Mouse (Mus musculus): ENCODE results near the gene Zfp423. TPM values are rescaled to one million over a fixed set of nuclear protein-coding genes. Genes with fewer than 3 reads are reported as not detected.
A peak's percentile ranks its signal among the peaks of the same experiment; 100 is the strongest.

The Zfp423 gene
- polyA plus RNA-seq, 1 experiment: 2.7 TPM

DNA sequence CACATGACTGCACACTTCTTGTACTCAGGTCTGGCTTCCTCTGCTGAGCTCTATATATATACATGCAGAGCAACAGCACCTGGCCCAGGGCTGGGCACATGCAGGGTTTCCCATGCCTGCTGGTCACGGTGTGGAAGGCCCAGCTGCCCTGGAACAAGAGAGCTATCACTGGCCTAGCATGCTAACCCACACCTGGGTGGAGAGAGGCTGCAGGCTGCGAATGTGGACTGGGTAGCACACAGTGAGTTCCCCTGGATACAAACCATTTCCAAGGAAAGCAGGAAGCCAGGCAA lies 295.2 kb downstream of the Zfp423 start:
- Histone ChIP-seq H3K27me3 (ENCODE audit: control insufficient read depth, insufficient read depth, low read length) (no peaks in the 10 kb centered on the region; the same call in 1 of the 2 replicates), H3K4me1 (replicated peaks; ENCODE audit: control insufficient read depth, insufficient read depth, low read length) (no peaks in the 10 kb centered on the region), H3K36me3 (ENCODE audit: control insufficient read depth, insufficient read depth, low read length) (no peaks in the 10 kb centered on the region), H3K27ac (ENCODE audit: control insufficient read depth, insufficient read depth, low read length) (no peak overlapping the region), H3K4me3 (ENCODE audit: control insufficient read depth, insufficient read depth, low read length) (no peak overlapping the region)
- TF ChIP-seq CTCF (IDR thresholded peaks at IDR 0.05; ENCODE audit: borderline replicate concordance, control insufficient read depth, extremely low read depth, insufficient read depth, low read length, poor library complexity): no peak
- no peak for TF ChIP-seq POLR2A (IDR thresholded peaks at IDR 0.05; ENCODE audit: control insufficient read depth, extremely low read depth, insufficient read depth, low read length, poor library complexity)
- 79% methylated on average over 2 of the region's 2 CpGs for WGBS
- no peak for DNase-seq

- WGBS: 7% methylated on average over 18 of the region's 18 CpGs
- Histone ChIP-seq H3K27ac (ENCODE audit: control insufficient read depth, insufficient read depth, low read length) (no peak overlapping the region), H3K4me3 (ENCODE audit: control insufficient read depth, insufficient read depth, low read length) (no peak overlapping the region), H3K36me3 (ENCODE audit: control insufficient read depth, insufficient read depth, low read length) (no peaks in the 10 kb centered on the region), H3K27me3 (ENCODE audit: control insufficient read depth, insufficient read depth, low read length) (no peaks in the 10 kb centered on the region; the same call in 1 of the 2 replicates), H3K4me1 (replicated peaks; ENCODE audit: control insufficient read depth, insufficient read depth, low read length) (no peaks in the 10 kb centered on the region)
- DNase-seq: peak; percentile 55
- no peak for TF ChIP-seq POLR2A (IDR thresholded peaks at IDR 0.05; ENCODE audit: control insufficient read depth, extremely low read depth, insufficient read depth, low read length, poor library complexity)
- TF ChIP-seq CTCF (IDR thresholded peaks at IDR 0.05; ENCODE audit: borderline replicate concordance, control insufficient read depth, extremely low read depth, insufficient read depth, low read length, poor library complexity): no peak
Measured at GRCm38 (mm10) chr8:87663349-87664216, 295.8 kb downstream of the Zfp423 start.

- Histone ChIP-seq H3K36me3 (ENCODE audit: control insufficient read depth, insufficient read depth, low read length) (no peaks in the 10 kb centered on the region), H3K27me3 (ENCODE audit: control insufficient read depth, insufficient read depth, low read length) (no peaks in the 10 kb centered on the region; the same call in 1 of the 2 replicates), H3K4me1 (replicated peaks; ENCODE audit: control insufficient read depth, insufficient read depth, low read length) (no peaks in the 10 kb centered on the region), H3K4me3 (ENCODE audit: control insufficient read depth, insufficient read depth, low read length) (no peak overlapping the region), H3K27ac (ENCODE audit: control insufficient read depth, insufficient read depth, low read length) (no peak overlapping the region)
- TF ChIP-seq CTCF (IDR thresholded peaks at IDR 0.05; ENCODE audit: borderline replicate concordance, control insufficient read depth, extremely low read depth, insufficient read depth, low read length, poor library complexity): no peak
- DNase-seq: no peak
- 2% methylated on average over 25 of the region's 25 CpGs for WGBS
Measured at GRCm38 (mm10) chr8:87662811-87663341, 296.5 kb downstream of the Zfp423 start.

DNA sequence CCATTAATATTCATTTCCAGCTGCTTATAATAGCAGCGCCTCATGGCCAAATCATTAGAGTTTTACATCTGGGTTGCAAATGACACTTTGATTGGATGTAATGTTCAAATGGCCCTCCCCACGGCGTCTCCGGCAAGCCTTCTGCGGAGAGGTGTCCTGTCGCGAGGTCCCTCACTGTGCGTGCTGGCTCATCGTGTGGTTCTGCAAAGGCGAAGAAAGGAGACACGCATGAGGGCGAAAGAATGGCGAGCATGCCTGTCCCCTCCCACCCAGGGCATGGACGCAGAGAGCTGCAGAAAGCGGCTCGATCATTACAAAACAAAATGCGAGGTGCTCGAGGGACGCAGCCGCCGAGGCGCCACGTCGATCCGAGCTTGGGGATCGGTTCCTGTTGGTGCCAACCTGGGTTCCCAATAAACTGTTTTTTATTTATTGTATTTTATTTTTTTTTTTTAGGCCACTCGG lies 297.1 kb downstream of the Zfp423 start:
- WGBS: 7% methylated on average over 27 of the region's 27 CpGs
- Histone ChIP-seq H3K4me3 (ENCODE audit: control insufficient read depth, insufficient read depth, low read length) (no peak overlapping the region), H3K4me1 (replicated peaks; ENCODE audit: control insufficient read depth, insufficient read depth, low read length) (no peaks in the 10 kb centered on the region), H3K27ac (ENCODE audit: control insufficient read depth, insufficient read depth, low read length) (no peak overlapping the region), H3K27me3 (ENCODE audit: control insufficient read depth, insufficient read depth, low read length) (no peaks in the 10 kb centered on the region; the same call in 1 of the 2 replicates), H3K36me3 (ENCODE audit: control insufficient read depth, insufficient read depth, low read length) (no peaks in the 10 kb centered on the region)
- DNase-seq: no peak
- TF ChIP-seq POLR2A (IDR thresholded peaks at IDR 0.05; ENCODE audit: control insufficient read depth, extremely low read depth, insufficient read depth, low read length, poor library complexity): no peak
- TF ChIP-seq CTCF (IDR thresholded peaks at IDR 0.05; ENCODE audit: borderline replicate concordance, control insufficient read depth, extremely low read depth, insufficient read depth, low read length, poor library complexity): no peak

GRCm38 (mm10) chr8:87660916-87661910 lies 298.2 kb downstream of the Zfp423 start:
- no peak for DNase-seq
- 32% methylated on average over 34 of the region's 34 CpGs for whole genome bisulfite sequencing
- H3K4me1 ChIP-seq (replicated peaks; ENCODE audit: control insufficient read depth, insufficient read depth, low read length): no peaks in the 10 kb centered on the region
- H3K4me3 ChIP-seq (ENCODE audit: control insufficient read depth, insufficient read depth, low read length): no peak overlapping the region
- H3K27me3 ChIP-seq (ENCODE audit: control insufficient read depth, insufficient read depth, low read length): no peaks in the 10 kb centered on the region; the same call in 1 of the 2 replicates
- no peak for TF ChIP-seq CTCF (IDR thresholded peaks at IDR 0.05; ENCODE audit: borderline replicate concordance, control insufficient read depth, extremely low read depth, insufficient read depth, low read length, poor library complexity)
- no peak for TF ChIP-seq POLR2A (IDR thresholded peaks at IDR 0.05; ENCODE audit: control insufficient read depth, extremely low read depth, insufficient read depth, low read length, poor library complexity)
- H3K36me3 ChIP-seq (ENCODE audit: control insufficient read depth, insufficient read depth, low read length): no peaks in the 10 kb centered on the region
- no peak overlapping the region for H3K27ac ChIP-seq (ENCODE audit: control insufficient read depth, insufficient read depth, low read length)
